Mouse (Mus musculus) stomach, embryonic 16.5 days (tissue): ENCODE measurements around the gene Pgpep1. TPM values are rescaled to one million over a fixed set of nuclear protein-coding genes. Genes with fewer than 3 reads are reported as not detected.

Experiments
- ATAC-seq: fragments of 200-750 bp; cut with Nextera tagmentation; 2 replicates; pipeline ENCODE4 v1.8.0; 2017; ENCODE audit warnings: moderate number of reproducible peaks, moderate TSS enrichment; ENCODE audit not compliant: insufficient read depth, low FRiP score
- H3K27ac ChIP-seq: fragments of 300-500 bp; sonication (generic); 2 replicates; pipeline ENCODE4 v1.5.1; 2014; ENCODE audit warnings: low read length
- H3K27me3 ChIP-seq: fragments of 300-500 bp; sonication (generic); 2 replicates; pipeline ENCODE4 v1.6.1; 2014; ENCODE audit warnings: low read length, control low read depth, mixed read lengths; ENCODE audit not compliant: control insufficient read depth, insufficient read depth
- H3K36me3 ChIP-seq: fragments of 300-500 bp; sonication (generic); 2 replicates; pipeline ENCODE4 v1.6.1; 2014; ENCODE audit warnings: low read length; ENCODE audit not compliant: control insufficient read depth, insufficient read depth
- H3K4me1 ChIP-seq: fragments of 300-500 bp; sonication (generic); 2 replicates; pipeline ENCODE4 v1.6.1; 2014; ENCODE audit warnings: low read length, control low read depth, mixed read lengths; ENCODE audit not compliant: control insufficient read depth, insufficient read depth
- H3K4me2 ChIP-seq: fragments of 300-500 bp; sonication (generic); 2 replicates; pipeline ENCODE4 v1.6.1; 2014; ENCODE audit warnings: low read depth, low read length, mixed read lengths
- H3K4me3 ChIP-seq: fragments of 300-500 bp; sonication (generic); replicated peaks from 2 replicates; pipeline ENCODE4 v1.5.1; 2014; ENCODE audit warnings: mild to moderate bottlenecking, low read length
- H3K9ac ChIP-seq: fragments of 300-500 bp; sonication (generic); 2 replicates; pipeline ENCODE4 v1.6.1; 2014; ENCODE audit warnings: low read length
- H3K9me3 ChIP-seq: fragments of 300-500 bp; sonication (generic); replicated peaks from 2 replicates; pipeline ENCODE4 v1.6.1; 2016; ENCODE audit warnings: low read length, control low read depth; ENCODE audit not compliant: control insufficient read depth
- WGBS: fragments of 180-500 bp; shearing (Covaris S2); extraction: QIAGEN DNeasy Blood & Tissue Kit; methylation state at CpG from one replicate; pipeline ENCODE4 v1.1.7; 2014; 5-methylcytosine and 5-hydroxymethylcytosine counted together
- polyA plus RNA-seq: library from polyadenylated mRNA; unstranded; fragments of >200 nt; fragmentation: Nextera tagmentation; extraction: Ambion mirVana; gene quantifications from 2 replicates; pipeline ENCODE4 v1.2.1, GENCODE M21; 2015

Gene Pgpep1
- polyA plus RNA-seq, 1 experiment from 2014 or later, result 57.5 TPM

GRCm38 (mm10) chr8:70648164-70648442 is 12.1 kb downstream of the Pgpep1 start:
- WGBS, result 29% methylated on average over 1 of the region's 1 CpGs
- peaks cover 27% of the 10 kb centered on the region for H3K4me1 ChIP-seq
- no peak for ATAC-seq
- no peak overlapping the region for H3K9ac ChIP-seq
- no peak overlapping the region for H3K4me2 ChIP-seq
- no peaks in the 10 kb centered on the region for H3K9me3 ChIP-seq
- 0 out of 2 replicates have a peak, but pooled peaks cover 8% of the 10 kb centered on the region for H3K36me3 ChIP-seq
- no peaks in the 10 kb centered on the region for H3K27me3 ChIP-seq
- no peak overlapping the region for H3K4me3 ChIP-seq
- H3K27ac ChIP-seq, result peak overlapping the region; percentile 73; the same call in 1 of the 2 replicates

- no peak for ATAC-seq
- Histone ChIP-seq H3K4me2 (no peak overlapping the region), H3K27ac (peak overlapping the region; percentile 12; the same call in 1 of the 2 replicates), H3K27me3 (no peaks in the 10 kb centered on the region), H3K4me1 (peaks cover 27% of the 10 kb centered on the region), H3K9me3 (no peaks in the 10 kb centered on the region), H3K36me3 (0 out of 2 replicates have a peak, but pooled peaks cover 8% of the 10 kb centered on the region), H3K4me3 (no peak overlapping the region), H3K9ac (peak overlapping the region; percentile 41)
- 46% methylated on average over 8 of the region's 8 CpGs for WGBS
Measured at GRCm38 (mm10) chr8:70647343-70648163, 12.6 kb downstream of the Pgpep1 start.

GRCm38 (mm10) chr8:70646775-70647174 is 13.4 kb downstream of the Pgpep1 start:
- no peak overlapping the region for H3K9ac ChIP-seq
- H3K9me3 ChIP-seq, result no peaks in the 10 kb centered on the region
- H3K4me3 ChIP-seq, result no peak overlapping the region
- peaks cover 27% of the 10 kb centered on the region for H3K4me1 ChIP-seq
- no peak overlapping the region for H3K27ac ChIP-seq
- H3K36me3 ChIP-seq, result 0 out of 2 replicates have a peak, but pooled peaks cover 6% of the 10 kb centered on the region
- no peak overlapping the region for H3K4me2 ChIP-seq
- no peaks in the 10 kb centered on the region for H3K27me3 ChIP-seq
- no peak for ATAC-seq

GRCm38 (mm10) chr8:70646369-70646768 is 13.8 kb downstream of the Pgpep1 start:
- no peak overlapping the region for H3K4me3 ChIP-seq
- H3K36me3 ChIP-seq, result 0 out of 2 replicates have a peak, but pooled peaks cover 5% of the 10 kb centered on the region
- H3K4me2 ChIP-seq, result no peak overlapping the region
- no peak overlapping the region for H3K9ac ChIP-seq
- no peak overlapping the region for H3K27ac ChIP-seq
- no peaks in the 10 kb centered on the region for H3K27me3 ChIP-seq
- WGBS, result 83% methylated on average over 6 of the region's 6 CpGs
- H3K4me1 ChIP-seq, result peaks cover 27% of the 10 kb centered on the region
- ATAC-seq, result no peak
- H3K9me3 ChIP-seq, result no peaks in the 10 kb centered on the region

GRCm38 (mm10) chr8:70645501-70646224 is 14.5 kb downstream of the Pgpep1 start:
- H3K9me3 ChIP-seq, result no peaks in the 10 kb centered on the region
- 47% methylated on average over 17 of the region's 17 CpGs for WGBS
- H3K4me2 ChIP-seq, result no peak overlapping the region
- H3K9ac ChIP-seq, result no peak overlapping the region
- H3K4me1 ChIP-seq, result peaks cover 27% of the 10 kb centered on the region
- H3K4me3 ChIP-seq, result no peak overlapping the region
- H3K36me3 ChIP-seq, result 0 out of 2 replicates have a peak, but pooled peaks cover 4% of the 10 kb centered on the region
- no peak for ATAC-seq
- H3K27ac ChIP-seq, result no peak overlapping the region
- H3K27me3 ChIP-seq, result no peaks in the 10 kb centered on the region

- WGBS, result 86% methylated on average over 2 of the region's 2 CpGs
- no peak for ATAC-seq
Measured at GRCm38 (mm10) chr8:70644065-70644464, 16.1 kb downstream of the Pgpep1 start.

GRCm38 (mm10) chr8:70643019-70643418 is 17.2 kb downstream of the Pgpep1 start:
- no peak for ATAC-seq
- no peaks in the 10 kb centered on the region for H3K27me3 ChIP-seq
- H3K4me1 ChIP-seq, result peaks cover 10% of the 10 kb centered on the region; the same call in 1 of the 2 replicates
- no peaks in the 10 kb centered on the region for H3K36me3 ChIP-seq
- H3K4me2 ChIP-seq, result no peak overlapping the region
- H3K9ac ChIP-seq, result no peak overlapping the region
- H3K27ac ChIP-seq, result no peak overlapping the region
- whole genome bisulfite sequencing, result 61% methylated on average over 3 of the region's 3 CpGs
- H3K4me3 ChIP-seq, result no peak overlapping the region
- H3K9me3 ChIP-seq, result no peaks in the 10 kb centered on the region

More at GRCm38 (mm10) chr8:70644065-70644464, 16.1 kb downstream of the Pgpep1 start:
- H3K36me3 ChIP-seq, result no peaks in the 10 kb centered on the region
- no peak overlapping the region for H3K27ac ChIP-seq
- H3K27me3 ChIP-seq, result no peaks in the 10 kb centered on the region
- no peaks in the 10 kb centered on the region for H3K9me3 ChIP-seq
- H3K9ac ChIP-seq, result no peak overlapping the region
- H3K4me3 ChIP-seq, result no peak overlapping the region
- no peak overlapping the region for H3K4me2 ChIP-seq
- peaks cover 16% of the 10 kb centered on the region for H3K4me1 ChIP-seq

GRCm38 (mm10) chr8:70638752-70639151 is 21.4 kb downstream of the Pgpep1 start:
- WGBS, result 58% methylated on average over 9 of the region's 9 CpGs
- no peak for ATAC-seq
- H3K4me2 ChIP-seq, result no peak overlapping the region
- no peaks in the 10 kb centered on the region for H3K9me3 ChIP-seq
- peaks cover 8% of the 10 kb centered on the region for H3K4me1 ChIP-seq
- H3K27ac ChIP-seq, result no peak overlapping the region
- 0 out of 2 replicates have a peak overlapping the region, but pooled peaks have one; percentile 27 for H3K9ac ChIP-seq
- H3K4me3 ChIP-seq, result no peak overlapping the region
- H3K36me3 ChIP-seq, result no peaks in the 10 kb centered on the region
- H3K27me3 ChIP-seq, result no peaks in the 10 kb centered on the region

GRCm38 (mm10) chr8:70636838-70637237 is 23.4 kb downstream of the Pgpep1 start:
- 0 out of 2 replicates have a peak, but pooled peaks have one; percentile 14 for ATAC-seq
- no peak overlapping the region for H3K4me2 ChIP-seq
- H3K27me3 ChIP-seq, result no peaks in the 10 kb centered on the region
- H3K4me1 ChIP-seq, result peaks cover 15% of the 10 kb centered on the region
- no peak overlapping the region for H3K4me3 ChIP-seq
- H3K9ac ChIP-seq, result no peak overlapping the region
- WGBS, result 50% methylated on average over 8 of the region's 8 CpGs
- no peak overlapping the region for H3K27ac ChIP-seq
- H3K36me3 ChIP-seq, result no peaks in the 10 kb centered on the region
- no peaks in the 10 kb centered on the region for H3K9me3 ChIP-seq
